Mouse (Mus musculus): ENCODE data around the gene Ltb4r2.
A peak's percentile ranks its signal among the peaks of the same experiment; 100 is the strongest.

Ltb4r2 gene

DNA sequence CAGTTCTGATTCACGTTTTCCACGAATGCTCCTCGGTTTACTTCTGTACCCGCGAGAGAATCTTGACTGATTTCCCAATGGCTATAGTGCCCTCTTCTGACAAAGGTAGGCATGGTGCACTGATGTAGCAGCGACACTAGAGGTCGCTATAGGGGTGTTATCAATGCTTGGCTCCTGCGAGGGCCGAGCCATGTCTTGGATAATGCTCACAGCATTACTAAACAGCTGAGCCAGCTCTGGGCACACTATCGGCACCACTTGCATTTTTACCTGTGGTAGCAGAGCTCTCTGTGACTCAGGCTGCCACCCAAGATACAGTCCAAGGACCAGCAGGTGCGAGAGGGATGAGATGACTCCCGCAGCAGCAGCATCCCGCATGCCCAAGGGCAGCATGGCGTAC, 20.1 kb downstream of the Ltb4r2 start:
- DNase-seq (ENCODE audit: low spot score in 2 of 2) = peak; percentile 17 to 66

GRCm38 (mm10) chr14:55782361-55782960, 21.2 kb downstream of the Ltb4r2 start:
- DNase-seq (ENCODE audit: low spot score in 2 of 2) = peak; percentile 1 to 2

DNA sequence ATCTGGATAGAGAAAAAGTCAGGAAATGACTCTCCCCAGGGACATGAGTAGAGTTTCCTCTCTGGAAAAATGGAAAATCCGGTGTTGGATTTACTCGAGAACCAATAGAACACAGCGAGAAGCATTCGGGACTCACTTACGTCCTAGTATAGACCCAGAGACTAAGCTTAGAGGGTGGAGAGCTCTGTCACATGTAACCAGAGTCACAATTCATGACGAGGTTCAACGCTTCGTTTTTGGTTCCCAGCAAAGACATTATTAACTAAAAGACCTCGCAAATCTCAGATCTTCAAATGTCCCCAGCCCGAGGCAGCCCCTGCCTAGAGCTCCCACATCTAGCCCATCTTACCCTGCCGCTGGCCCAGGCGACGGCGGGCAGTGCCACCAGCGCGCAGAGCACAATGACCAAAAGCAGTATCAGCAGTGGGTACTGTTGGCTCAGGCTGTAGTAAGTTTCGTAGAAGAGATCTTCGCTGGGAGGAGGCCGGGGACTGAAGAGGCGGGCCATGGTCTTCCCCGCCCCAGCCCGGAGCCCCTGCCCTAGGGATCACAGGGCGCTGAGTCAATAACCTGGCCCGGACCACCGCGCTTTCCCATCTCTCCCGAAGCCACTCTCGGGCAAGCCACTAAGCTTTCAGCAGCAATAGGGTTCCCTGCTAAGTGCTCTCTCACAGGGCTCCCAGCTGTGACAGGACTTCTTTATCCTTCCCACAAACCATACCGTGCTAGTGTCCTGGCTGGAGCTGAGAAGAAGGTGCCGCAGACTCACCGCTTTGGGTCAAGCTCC, 22.1 kb downstream of the Ltb4r2 start:
- DNase-seq (ENCODE audit: low spot score in 2 of 2) = peak; percentile 2

DNA sequence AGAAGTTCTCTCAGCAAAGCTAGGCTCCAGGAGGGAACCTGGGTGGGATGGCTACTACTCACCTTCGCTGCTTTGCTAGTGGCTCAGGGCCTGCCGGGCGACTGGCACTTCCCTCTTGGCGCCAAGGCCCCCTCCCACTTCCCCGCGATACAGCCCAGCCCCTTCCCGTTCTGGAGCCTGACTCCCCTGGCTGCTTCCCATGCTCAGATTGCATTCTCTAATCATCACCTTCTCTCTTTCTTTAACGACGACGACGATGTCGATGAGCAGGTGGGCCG, 22.7 kb downstream of the Ltb4r2 start, which contains the start of gene Adcy4:
Adcy4 (minus strand) TSS at position 138 of the 278 bp plus-strand sequence.
- DNase-seq (ENCODE audit: low spot score in 2 of 2) = no peak

- peak in 1 of 2 experiments; percentile 36 for DNase-seq (ENCODE audit: low spot score in 2 of 2)
Measured at GRCm38 (mm10) chr14:55785195-55785594, 24.0 kb downstream of the Ltb4r2 start.

GRCm38 (mm10) chr14:55787731-55788130, 26.5 kb downstream of the Ltb4r2 start:
- DNase-seq (ENCODE audit: low spot score in 2 of 2) = peak in 1 of 2 experiments; percentile 4

GRCm38 (mm10) chr14:55788256-55789050, 27.2 kb downstream of the Ltb4r2 start, which contains the start of gene Ripk3:
Ripk3 (minus strand) TSS chr14:55788865.
- peak; percentile 54 to 63 for DNase-seq (ENCODE audit: low spot score in 2 of 2)

- no peak for DNase-seq (ENCODE audit: low spot score in 2 of 2)
Measured at GRCm38 (mm10) chr14:55793461-55793860, 32.2 kb downstream of the Ltb4r2 start.

GRCm38 (mm10) chr14:55793946-55794345, 32.7 kb downstream of the Ltb4r2 start:
- peak in 1 of 2 experiments; percentile 1 for DNase-seq (ENCODE audit: low spot score in 2 of 2)

DNA sequence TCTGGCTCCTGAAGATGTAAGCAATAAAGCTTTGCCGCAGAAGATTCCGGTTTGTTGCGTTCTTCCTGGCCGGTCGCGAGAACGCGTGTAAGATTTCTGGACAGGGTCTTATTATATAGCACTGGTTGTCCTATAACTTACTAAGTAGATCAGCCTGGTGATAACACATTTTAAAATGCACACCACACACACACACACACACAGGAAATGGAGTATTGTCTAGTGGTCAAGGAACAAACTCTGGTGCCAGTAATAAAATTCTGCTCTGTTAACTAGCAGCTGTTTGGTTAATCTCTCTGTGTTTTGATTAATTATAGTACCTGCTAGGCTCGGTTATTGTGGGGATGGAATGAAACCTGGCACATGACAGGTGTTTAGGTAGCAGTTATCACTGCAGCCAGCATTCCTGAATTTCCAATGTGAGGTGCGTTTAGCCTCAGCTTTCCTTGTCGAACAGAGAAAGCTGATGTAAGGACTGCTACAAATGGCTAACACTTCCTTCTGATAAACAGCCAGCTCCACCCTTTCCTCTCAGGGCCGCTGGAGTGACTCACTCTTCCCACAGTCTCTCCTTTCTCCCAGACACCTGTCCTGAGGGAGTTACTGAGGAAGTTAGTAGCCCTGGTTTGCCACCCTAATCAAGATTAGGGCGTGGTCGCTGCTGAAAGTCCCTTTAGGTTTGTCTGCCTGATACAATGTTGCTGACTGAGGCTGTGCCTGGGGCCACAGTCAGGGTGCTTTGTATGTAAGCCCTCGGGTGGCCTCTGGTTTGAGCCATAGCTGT, 34.3 kb downstream of the Ltb4r2 start:
- DNase-seq (ENCODE audit: low spot score in 2 of 2) = peak in 1 of 2 experiments; percentile 1

Measured in thymus, postnatal 10 days (tissue).